Mouse (Mus musculus) olfactory bulb, adult 2 months (tissue): Measurements from ENCODE around the gene Nat9.

Experiments used
- CTCF ChIP-seq: fragments of 200-500 bp; IDR thresholded peaks from 2 replicates; pipeline ENCODE4 v1.5.1; 2012; ENCODE audit warnings: low read depth, mild to moderate bottlenecking, low read length, moderate library complexity; ENCODE audit not compliant: insufficient read depth
- POLR2A ChIP-seq: fragments of 200-500 bp; IDR thresholded peaks from 2 replicates; pipeline ENCODE4 v1.6.1; 2012; ENCODE audit warnings: mild to moderate bottlenecking, low read depth, low read length, moderate library complexity; ENCODE audit not compliant: insufficient read depth

- TF ChIP-seq POLR2A (no peak), CTCF (no peak)
These were observed 32.5 kb downstream of the Nat9 start for GRCm38 (mm10) chr11:115155053-115155634.
